Mouse (Mus musculus) heart, postnatal 0 days (tissue): ENCODE data around the gene Tex35.

Experiments
- CTCF ChIP-seq: IDR thresholded peaks from 2 replicates; pipeline ENCODE4 v1.5.1; 2016; ENCODE audit warnings: antibody characterized with exemption, control low read depth, low read depth
- EP300 ChIP-seq: IDR thresholded peaks from 2 replicates; pipeline ENCODE4 v1.6.1; 2016; ENCODE audit warnings: antibody characterized with exemption, low read depth

DNA sequence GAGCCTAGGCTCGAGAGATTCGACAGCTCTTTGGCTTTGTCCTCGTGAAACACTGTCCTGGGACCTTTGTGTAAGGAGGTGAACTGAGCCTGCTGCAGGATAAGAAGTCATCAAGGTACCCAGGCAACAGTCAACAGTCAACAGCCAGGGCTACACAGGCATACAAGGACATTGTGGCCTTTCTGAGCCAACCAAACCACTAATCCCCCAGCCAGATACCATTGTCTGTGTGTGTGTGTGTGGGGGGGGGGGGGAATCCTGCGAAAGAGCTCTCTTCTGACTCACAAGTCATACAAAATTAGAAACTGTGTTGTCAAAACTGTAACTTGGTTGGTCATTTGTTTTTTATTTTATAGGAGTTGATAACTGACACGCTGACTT is 46.0 kb downstream of the Tex35 start:
- TF ChIP-seq CTCF (no peak), EP300 (no peak)
